Mouse (Mus musculus) heart, embryonic 14.5 days (tissue): ENCODE data around the gene Ilvbl. TPM values are rescaled to one million over a fixed set of nuclear protein-coding genes. Genes with fewer than 3 reads are reported as not detected.

Experiments
- ATAC-seq: fragments of 200-750 bp; cut with Nextera tagmentation; 2 replicates; pipeline ENCODE4 v1.8.0; 2017; ENCODE audit warnings: low read depth, moderate TSS enrichment; ENCODE audit not compliant: insufficient number of reproducible peaks, insufficient read depth, low FRiP score
- H3K27ac ChIP-seq, 2 experiments: fragments of 200-500 bp in 1 of 2; fragments of 300-500 bp in 1 of 2; sonication (generic) in 1 of 2; replicated peaks in 1 of 2; 2 replicates each; pipeline ENCODE4 v1.5.1; 2012 to 2014; ENCODE audit warnings: low read depth in 2 of 2, low read length in 2 of 2, control low read depth in 1 of 2, mild to moderate bottlenecking in 1 of 2, mixed read lengths in 1 of 2; ENCODE audit not compliant: control insufficient read depth in 1 of 2, insufficient read depth in 1 of 2
- H3K27me3 ChIP-seq: fragments of 300-500 bp; sonication (generic); 2 replicates; pipeline ENCODE4 v1.6.1; 2014; ENCODE audit warnings: mild to moderate bottlenecking, low read length, control low read depth; ENCODE audit not compliant: control insufficient read depth, insufficient read depth
- H3K36me3 ChIP-seq: fragments of 300-500 bp; sonication (generic); 2 replicates; pipeline ENCODE4 v1.6.1; 2014; ENCODE audit warnings: mild to moderate bottlenecking, control low read depth, low read length, mixed read lengths; ENCODE audit not compliant: control insufficient read depth, insufficient read depth
- H3K4me1 ChIP-seq, 2 experiments: fragments of 200-500 bp in 1 of 2; fragments of 300-500 bp in 1 of 2; sonication (generic) in 1 of 2; 2 replicates each; pipeline ENCODE4 v1.6.1; 2012 to 2014; ENCODE audit warnings: low read length in 2 of 2, control low read depth in 1 of 2, mixed read lengths in 1 of 2; ENCODE audit not compliant: control insufficient read depth in 2 of 2, insufficient read depth in 2 of 2
- H3K4me2 ChIP-seq: fragments of 300-500 bp; sonication (generic); 2 replicates; pipeline ENCODE4 v1.6.1; 2014; ENCODE audit warnings: mild to moderate bottlenecking, low read length
- H3K4me3 ChIP-seq, 2 experiments: fragments of 200-500 bp in 1 of 2; fragments of 300-500 bp in 1 of 2; sonication (generic) in 1 of 2; 2 replicates each; pipeline ENCODE4 v1.5.1; 2012 to 2014; ENCODE audit warnings: low read length in 2 of 2, mild to moderate bottlenecking in 2 of 2, control low read depth in 1 of 2, low read depth in 1 of 2, moderate library complexity in 1 of 2; ENCODE audit not compliant: control insufficient read depth in 1 of 2, insufficient read depth in 1 of 2
- H3K9ac ChIP-seq: fragments of 300-500 bp; sonication (generic); 2 replicates; pipeline ENCODE4 v1.6.1; 2014; ENCODE audit warnings: mild to moderate bottlenecking, low read length
- H3K9me3 ChIP-seq: fragments of 300-500 bp; sonication (generic); 2 replicates; pipeline ENCODE4 v1.6.1; 2016; ENCODE audit warnings: low read length, control low read depth; ENCODE audit not compliant: control insufficient read depth
- WGBS: fragments of 180-500 bp; shearing (Covaris S2); extraction: QIAGEN DNeasy Blood & Tissue Kit; methylation state at CpG from one replicate; pipeline ENCODE4 v1.1.7; 2014; 5-methylcytosine and 5-hydroxymethylcytosine counted together
- polyA plus RNA-seq: library from polyadenylated mRNA; unstranded; fragments of >200 nt; fragmentation: Nextera tagmentation; extraction: Ambion mirVana; gene quantifications from 2 replicates; pipeline ENCODE4 v1.2.1, GENCODE M21; 2014

The Ilvbl gene
- polyA plus RNA-seq, 1 experiment from 2014 or later: 52.6 TPM

- no peaks in the 10 kb centered on the region for H3K9me3 ChIP-seq
- H3K9ac ChIP-seq: no peak overlapping the region
- peaks cover 2 to 8% of the 10 kb centered on the region in 2 experiments for H3K4me1 ChIP-seq
- no peak overlapping the region for H3K4me2 ChIP-seq
- no peak overlapping the region for H3K4me3 ChIP-seq
- 44% methylated on average over 2 of the region's 2 CpGs for WGBS
- no peaks in the 10 kb centered on the region for H3K27me3 ChIP-seq
- no peak overlapping the region for H3K27ac ChIP-seq
- no peaks in the 10 kb centered on the region for H3K36me3 ChIP-seq
- ATAC-seq: no peak
Measured at GRCm38 (mm10) chr10:78570897-78571296, 3.2 kb upstream of the Ilvbl start.

DNA sequence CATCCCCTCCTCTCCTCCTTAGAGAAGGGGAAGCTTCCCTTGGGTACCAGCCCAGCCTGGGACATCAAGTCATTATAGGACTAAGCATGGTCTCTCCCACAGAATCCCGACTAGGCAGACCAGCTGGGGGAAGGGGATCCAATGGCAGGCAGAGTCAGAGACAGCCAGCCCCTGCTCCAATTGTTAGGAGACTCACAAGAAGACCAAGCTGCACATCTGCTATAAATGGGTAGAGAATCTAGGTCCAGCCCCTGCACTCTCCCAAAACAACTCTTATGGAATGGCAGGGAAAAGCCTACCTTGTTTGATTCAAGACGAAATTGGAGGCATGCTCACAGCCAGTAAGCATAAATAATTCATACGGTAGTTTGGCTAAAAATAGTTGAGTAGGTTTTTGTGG lies 920 bp upstream of the Ilvbl start:
- ATAC-seq: no peak
- H3K4me1 ChIP-seq: peaks cover 5 to 15% of the 10 kb centered on the region in 2 experiments
- H3K9me3 ChIP-seq: no peaks in the 10 kb centered on the region
- peaks cover 18% of the 10 kb centered on the region for H3K36me3 ChIP-seq
- WGBS: 76% methylated on average over 3 of the region's 3 CpGs
- H3K4me3 ChIP-seq: no peak overlapping the region
- no peaks in the 10 kb centered on the region for H3K27me3 ChIP-seq
- H3K27ac ChIP-seq: no peak overlapping the region
- H3K4me2 ChIP-seq: no peak overlapping the region
- H3K9ac ChIP-seq: no peak overlapping the region

- no peaks in the 10 kb centered on the region for H3K27me3 ChIP-seq
- H3K9me3 ChIP-seq: no peaks in the 10 kb centered on the region
- peak overlapping the region; percentile 86 for H3K4me2 ChIP-seq
- 7% methylated on average over 13 of the region's 13 CpGs for WGBS
- peaks cover 37% of the 10 kb centered on the region for H3K36me3 ChIP-seq
- peak overlapping the region; percentile 95 to 96 for H3K27ac ChIP-seq
- H3K9ac ChIP-seq: peak overlapping the region; percentile 83
- ATAC-seq: peak; percentile 10; the same call in 1 of the 2 replicates
- H3K4me1 ChIP-seq: peaks cover 5 to 15% of the 10 kb centered on the region in 2 experiments
- H3K4me3 ChIP-seq: peak overlapping the region; percentile 68 to 70
Measured at GRCm38 (mm10) chr10:78575105-78575632, 1.0 kb downstream of the Ilvbl start.

GRCm38 (mm10) chr10:78575690-78576089 lies 1.5 kb downstream of the Ilvbl start:
- peak overlapping the region; percentile 83 for H3K9ac ChIP-seq
- peak overlapping the region; percentile 86 for H3K4me2 ChIP-seq
- no peaks in the 10 kb centered on the region for H3K27me3 ChIP-seq
- WGBS: 28% methylated on average over 2 of the region's 2 CpGs
- peaks cover 5 to 15% of the 10 kb centered on the region in 2 experiments for H3K4me1 ChIP-seq
- H3K9me3 ChIP-seq: no peaks in the 10 kb centered on the region
- peak overlapping the region in 1 of 2 experiments; percentile 68; a peak in 2 of 4 replicates for H3K4me3 ChIP-seq
- H3K36me3 ChIP-seq: peaks cover 43% of the 10 kb centered on the region
- H3K27ac ChIP-seq: peak overlapping the region; percentile 95 to 96
- ATAC-seq: peak; percentile 37; the same call in 1 of the 2 replicates

DNA sequence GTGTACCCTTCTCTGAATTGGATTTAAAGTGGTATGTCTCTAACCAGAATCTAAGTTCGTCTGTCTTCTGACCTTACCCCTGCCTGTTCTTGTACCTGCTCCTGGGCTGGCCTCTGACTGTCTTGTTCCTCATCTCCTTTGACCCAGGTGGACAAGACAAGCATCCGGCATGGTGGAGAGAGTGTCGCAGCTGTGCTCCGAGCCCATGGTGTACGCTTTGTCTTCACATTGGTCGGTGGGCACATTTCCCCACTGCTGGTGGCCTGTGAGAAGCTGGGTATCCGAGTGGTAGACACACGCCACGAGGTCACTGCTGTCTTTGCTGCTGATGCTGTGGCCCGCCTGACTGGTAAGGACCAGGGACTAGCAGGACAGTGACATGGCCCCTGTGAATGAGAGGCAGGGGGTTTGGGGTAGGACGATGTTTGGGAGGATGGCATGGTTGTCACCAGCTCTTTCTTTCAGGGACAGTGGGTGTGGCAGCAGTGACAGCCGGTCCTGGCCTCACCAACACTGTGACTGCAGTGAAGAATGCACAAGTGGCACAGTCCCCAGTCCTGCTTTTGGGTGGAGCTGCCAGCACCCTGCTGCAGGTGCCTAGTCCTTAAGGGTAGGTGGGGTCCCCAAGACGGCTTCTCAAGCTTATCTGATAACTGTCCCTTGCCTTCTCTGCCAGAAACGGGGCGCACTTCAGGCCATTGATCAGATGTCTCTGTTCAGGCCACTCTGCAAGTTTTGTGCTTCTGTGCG lies 2.5 kb downstream of the Ilvbl start:
- 92% methylated on average over 16 of the region's 16 CpGs for WGBS
- Histone ChIP-seq H3K9me3 (no peaks in the 10 kb centered on the region), H3K27me3 (no peaks in the 10 kb centered on the region), H3K36me3 (peaks cover 52% of the 10 kb centered on the region), H3K4me2 (peak overlapping the region; percentile 86; the same call in 1 of the 2 replicates), H3K27ac (peak overlapping the region in 1 of 2 experiments; percentile 96; a peak in 2 of 4 replicates), H3K4me3 (no peak overlapping the region), H3K9ac (no peak overlapping the region), H3K4me1 (peaks cover 5 to 15% of the 10 kb centered on the region in 2 experiments)
- no peak for ATAC-seq

DNA sequence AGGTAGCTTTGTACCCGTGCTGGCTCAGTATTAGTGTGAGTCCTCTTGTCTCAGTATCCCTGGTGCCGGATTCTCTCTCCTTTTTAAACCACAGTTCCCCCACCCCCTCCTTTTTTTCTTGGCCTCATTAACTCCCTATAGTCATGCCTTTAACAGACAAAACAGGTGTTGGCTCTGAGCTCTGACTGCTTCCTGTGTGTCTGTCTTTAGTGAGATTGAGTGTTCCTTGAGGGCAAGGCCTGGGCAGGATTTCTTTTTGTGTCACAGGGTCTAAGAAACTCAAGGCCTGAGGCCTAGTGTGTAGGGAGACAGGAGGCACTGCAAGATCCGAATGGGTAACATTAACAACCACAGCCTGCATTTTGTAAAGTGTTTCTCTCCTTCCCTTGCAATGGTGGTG lies 4.1 kb downstream of the Ilvbl start:
- no peaks in the 10 kb centered on the region for H3K9me3 ChIP-seq
- no peak overlapping the region for H3K27ac ChIP-seq
- peaks cover 66% of the 10 kb centered on the region for H3K36me3 ChIP-seq
- no peak overlapping the region for H3K9ac ChIP-seq
- peaks cover 5 to 15% of the 10 kb centered on the region in 2 experiments for H3K4me1 ChIP-seq
- no peak overlapping the region for H3K4me2 ChIP-seq
- no peaks in the 10 kb centered on the region for H3K27me3 ChIP-seq
- 78% methylated on average over 3 of the region's 3 CpGs for WGBS
- H3K4me3 ChIP-seq: no peak overlapping the region
- no peak for ATAC-seq

DNA sequence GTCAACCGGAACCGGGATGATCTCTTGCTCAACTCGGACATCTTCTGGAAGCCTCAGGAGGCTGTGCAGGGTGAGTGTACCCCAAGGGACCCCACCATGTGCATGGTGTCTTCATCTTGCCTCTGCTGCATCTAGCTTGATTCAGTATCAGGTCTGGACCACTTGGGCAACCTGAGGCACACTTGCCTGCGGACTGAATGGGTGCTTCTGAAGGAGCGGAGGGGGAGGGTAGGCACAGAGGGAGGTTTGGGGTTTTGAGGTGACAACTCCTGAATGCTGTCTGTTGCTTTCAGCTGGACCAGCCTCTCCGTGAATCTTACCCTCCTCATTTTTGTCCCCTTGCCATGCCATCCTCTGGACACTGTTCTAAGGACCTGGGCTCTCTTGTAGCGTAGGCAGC lies 7.0 kb downstream of the Ilvbl start:
- Histone ChIP-seq H3K27me3 (no peaks in the 10 kb centered on the region), H3K9ac (no peak overlapping the region), H3K27ac (no peak overlapping the region), H3K9me3 (no peaks in the 10 kb centered on the region), H3K4me2 (no peak overlapping the region), H3K36me3 (peaks cover 95% of the 10 kb centered on the region), H3K4me1 (peaks cover 3 to 5% of the 10 kb centered on the region in 2 experiments; a peak in 3 of 4 replicates), H3K4me3 (no peak overlapping the region)
- 91% methylated on average over 7 of the region's 7 CpGs for WGBS
- ATAC-seq: no peak
